Mouse (Mus musculus) urinary bladder, postnatal 0 days (tissue): ENCODE data around the gene Pros1. TPM values are rescaled to one million over a fixed set of nuclear protein-coding genes. Genes with fewer than 3 reads are reported as not detected.

Source experiments
- microRNA-seq: library from miRNA; unstranded; fragments of <30 nt; microRNA quantifications from one replicate; pipeline ENCODE4, GENCODE M21; 2016
- polyA plus RNA-seq: library from polyadenylated mRNA; unstranded; fragments of >200 nt; fragmentation: Nextera tagmentation; extraction: Ambion mirVana; gene quantifications from 2 replicates; pipeline ENCODE4 v1.2.1, GENCODE M21; 2015

Gene Pros1
- polyA plus RNA-seq = 32.3 and 33.4 TPM in 2 replicates

DNA sequence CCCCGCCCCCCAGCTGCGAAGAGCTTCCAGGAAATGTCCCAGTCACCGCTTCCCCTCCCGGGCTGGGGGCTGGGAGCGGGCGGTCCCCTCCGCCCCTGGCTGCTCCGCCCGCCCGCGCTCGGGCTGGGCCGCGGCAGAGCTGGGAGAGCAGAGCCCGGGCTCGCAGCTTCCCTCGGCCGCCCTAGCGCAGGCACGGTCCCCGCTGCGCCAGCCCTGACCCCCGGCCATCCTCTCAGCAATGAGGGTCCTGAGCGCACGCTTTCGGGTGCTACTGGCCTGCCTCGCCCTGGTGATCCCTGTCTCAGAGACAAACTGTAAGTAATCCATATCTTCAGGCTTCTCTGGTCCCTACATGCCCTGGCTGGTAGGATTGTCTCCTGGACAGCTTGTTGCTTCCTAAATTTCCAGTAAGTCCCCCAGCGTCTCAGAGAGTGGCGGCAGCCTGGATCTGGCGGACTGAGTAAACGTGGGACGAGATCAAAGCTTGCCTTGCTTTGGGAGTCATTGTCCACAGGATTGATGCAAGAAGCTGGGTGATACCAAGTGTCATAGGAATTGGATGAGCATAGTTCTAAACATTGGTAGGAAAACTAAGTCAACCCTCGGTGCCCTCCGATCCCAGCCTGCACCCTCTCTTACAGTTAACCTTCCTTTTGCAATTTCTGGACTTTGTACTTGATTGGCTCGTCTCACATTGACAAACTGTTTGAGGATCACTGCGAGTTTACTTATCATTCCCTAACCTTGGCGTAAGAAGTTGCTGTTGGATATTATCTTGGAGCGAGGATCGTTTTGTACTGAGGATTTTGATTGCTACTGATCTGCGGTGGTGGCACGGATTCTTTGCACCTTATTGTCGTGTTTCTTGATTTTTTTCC lies at the start of gene Pros1:
TSS of gene Pros1 (plus strand) at position 117 of the 878 bp plus-strand sequence.

DNA sequence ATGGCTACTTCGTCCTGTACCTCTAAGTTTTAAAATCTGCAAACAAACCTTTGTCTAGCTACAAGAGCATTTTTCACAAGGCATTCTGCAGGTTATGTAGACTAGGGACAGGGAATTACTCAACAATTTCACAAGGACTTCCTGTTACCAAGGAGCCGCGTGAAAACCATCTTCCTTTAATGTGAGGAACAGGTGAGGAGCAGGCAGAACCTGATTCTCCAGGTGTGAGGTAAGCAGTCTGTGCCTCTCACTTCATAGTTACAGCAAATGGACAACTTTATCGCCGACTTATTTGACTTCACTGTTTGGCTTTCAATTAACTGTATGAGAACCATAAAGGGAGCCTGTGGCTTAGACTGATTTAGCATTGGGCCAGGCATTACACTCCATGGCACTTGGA lies 39.6 kb upstream of the Pros1 start, which contains the start of gene Stx19:
TSS of gene Stx19 (plus strand) at position 186 of the 400 bp plus-strand sequence.

DNA sequence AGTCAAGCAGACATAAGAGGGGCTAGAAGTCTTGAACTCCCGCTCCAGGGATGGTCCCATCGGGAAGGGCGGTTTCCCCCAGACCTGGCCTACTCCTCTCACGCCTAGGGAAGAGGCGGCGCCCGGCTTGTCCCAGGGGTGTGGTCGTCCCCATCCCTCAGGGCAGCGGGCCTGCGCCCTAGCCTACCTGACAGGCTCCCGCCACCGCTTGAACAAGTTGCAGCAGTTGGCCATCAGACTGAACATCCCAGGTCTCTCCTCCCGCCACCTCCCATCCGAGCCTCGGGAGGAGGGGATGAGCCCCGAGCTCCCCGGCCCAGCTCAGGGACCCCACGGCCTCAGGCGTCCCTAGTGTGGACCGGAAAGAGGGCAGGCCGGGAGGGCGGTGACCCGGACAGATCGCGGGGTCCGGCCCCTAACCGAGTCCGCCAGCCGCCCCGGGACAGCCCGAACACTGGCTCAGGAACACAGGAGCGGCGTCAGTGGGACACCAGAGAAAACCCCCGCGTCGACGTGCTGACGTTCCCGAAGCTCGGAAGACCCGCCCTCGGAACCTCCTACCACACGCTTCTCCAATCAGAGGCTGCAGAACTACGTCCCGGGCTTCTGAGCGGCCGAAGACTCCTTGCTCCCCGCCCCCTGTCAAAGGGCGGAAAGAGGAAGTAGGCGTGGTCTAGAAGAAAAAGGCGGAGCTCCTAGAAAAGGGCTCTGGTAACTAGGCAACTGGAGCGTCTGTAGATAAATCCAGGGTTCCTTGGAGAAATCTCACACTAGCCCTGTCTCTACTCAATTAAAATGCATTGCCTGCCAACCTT lies 7.4 kb upstream of the Pros1 start, which contains the start of gene Arl13b:
TSS of gene Arl13b (minus strand) at position 543 of the 815 bp plus-strand sequence.

Small RNA genes within 50 kb of the gene (microRNA-seq; reads per million reads assigned to microRNA genes)
- not detected for gene Gm25986

Other genes starting within 250 kb of the Pros1 start
- gene Nsun3, start 67.5 kb upstream of the Pros1 start, polyA plus RNA-seq = 4.1 and 5.0 TPM in 2 replicates
- gene Stx19, start 39.6 kb upstream of the Pros1 start, polyA plus RNA-seq = 0.68 and 0.78 TPM in 2 replicates
- 12.9 and 15.7 TPM in 2 replicates for gene Arl13b, start 7.3 kb upstream of the Pros1 start, polyA plus RNA-seq